In the genomic region with DNA sequence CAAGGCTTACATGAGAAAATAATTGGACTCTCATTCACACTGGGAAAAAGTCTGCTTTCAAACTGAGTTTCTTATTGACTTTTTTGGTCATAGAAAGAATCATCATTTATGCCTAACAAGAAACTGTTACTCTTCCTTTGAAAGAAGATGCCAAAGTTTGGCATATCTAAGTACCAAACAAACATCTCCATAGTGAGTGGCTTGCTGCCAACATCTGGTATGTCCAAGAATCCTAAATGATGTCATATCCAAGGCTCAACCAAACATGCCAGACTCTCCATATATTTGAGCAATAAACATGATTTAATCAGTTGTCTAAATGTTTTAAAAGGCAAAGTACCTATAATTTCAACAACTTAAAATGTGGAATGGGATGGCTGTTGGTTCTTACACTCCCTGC, we compare ENCODE assay signal across 13 mouse cellular contexts.
"Had no signal": no experiment of that assay in that cellular context is flagged by ENCODE, and none has a peak within 500 bp of the region (broad histone marks: within the 10 kb centered on the region; RNA-seq: fewer than 3 reads in every experiment).

No protein-coding gene starts in this region.

- H3K4me3 ChIP-seq: kidney, embryonic 15.5 days; left cerebral cortex, adult 2 months; limb, embryonic 13.5 days; midbrain, embryonic 12.5 days; myocyte; neural tube, embryonic 15.5 days had no signal

- H3K27me3 ChIP-seq: kidney, embryonic 15.5 days; limb, embryonic 13.5 days; midbrain, embryonic 12.5 days; neural tube, embryonic 15.5 days had no signal

- H3K27ac ChIP-seq: kidney, embryonic 15.5 days; left cerebral cortex, adult 2 months; limb, embryonic 13.5 days; liver, embryonic 14.5 days; midbrain, embryonic 12.5 days; neural tube, embryonic 15.5 days had no signal

- H3K4me1 ChIP-seq: kidney, embryonic 15.5 days; limb, embryonic 13.5 days; midbrain, embryonic 12.5 days; neural tube, embryonic 15.5 days had no signal

- H3K4me2 ChIP-seq: kidney, embryonic 15.5 days; limb, embryonic 13.5 days; midbrain, embryonic 12.5 days; neural tube, embryonic 15.5 days had no signal

- H3K9me3 ChIP-seq: kidney, embryonic 15.5 days; limb, embryonic 13.5 days; midbrain, embryonic 12.5 days; neural tube, embryonic 15.5 days had no signal

- H3K36me3 ChIP-seq: kidney, embryonic 15.5 days; limb, embryonic 13.5 days; midbrain, embryonic 12.5 days; neural tube, embryonic 15.5 days had no signal

- DNase-seq: kidney, adult 18-20 months; kidney, postnatal 25 days; lung, adult 18-20 months; right cerebral cortex, adult 18-20 months; right cerebral cortex, postnatal 25 days; thymus, postnatal 4 days had no signal

- H3K9ac ChIP-seq: kidney, embryonic 15.5 days; limb, embryonic 13.5 days; liver, embryonic 14.5 days; midbrain, embryonic 12.5 days; neural tube, embryonic 15.5 days had no signal
